Mouse (Mus musculus): Measurements from ENCODE around the gene Krtap14.

DNA sequence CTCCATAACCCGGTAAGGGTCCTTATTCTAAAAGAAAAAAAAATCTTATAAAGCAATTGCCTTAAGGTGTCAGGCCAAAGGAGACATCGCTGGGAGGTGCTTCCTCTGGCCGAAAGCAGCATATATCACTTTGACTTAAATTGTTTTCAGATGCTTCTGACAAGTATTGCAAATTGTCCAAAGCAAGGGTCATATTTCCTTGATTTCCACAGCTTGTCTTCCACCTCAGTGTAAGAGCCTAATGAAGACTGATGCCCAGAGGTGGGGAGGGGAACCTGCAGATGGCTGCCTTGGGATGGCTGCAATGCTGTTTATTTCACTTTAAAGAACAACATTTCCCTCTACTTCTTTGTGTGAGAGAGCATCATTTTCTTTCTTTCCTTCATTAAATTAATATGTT is 1.0 kb upstream of the Krtap14 start:
- TF ChIP-seq CTCF (conservative IDR thresholded peaks at IDR 0.05 in 1 of 2, IDR thresholded peaks at IDR 0.05 in 1 of 2; ENCODE audit: low read depth in 2 of 2, low read length in 2 of 2), result no peak
- TF ChIP-seq MXI1 (IDR thresholded peaks at IDR 0.05; ENCODE audit: low read depth, low read length), result no peak
- TF ChIP-seq RAD21 (IDR thresholded peaks at IDR 0.05; ENCODE audit: low read depth, low read length), result no peak
- TF ChIP-seq NRF1 (IDR thresholded peaks at IDR 0.05; ENCODE audit: low read depth, low read length), result no peak
- TF ChIP-seq TBP (conservative IDR thresholded peaks at IDR 0.05; ENCODE audit: low read depth, low read length), result no peak
- TF ChIP-seq EP300 (IDR thresholded peaks at IDR 0.05; ENCODE audit: low read length), result no peak
- no peak for TF ChIP-seq POLR2A (IDR thresholded peaks at IDR 0.05; ENCODE audit: low read depth, low read length)
- no peak for TF ChIP-seq HCFC1 (IDR thresholded peaks at IDR 0.05; ENCODE audit: low read depth, low read length)
- no peak for TF ChIP-seq RCOR1 (conservative IDR thresholded peaks at IDR 0.05; ENCODE audit: low read depth, low read length)
- no peak for TF ChIP-seq JUND (conservative IDR thresholded peaks at IDR 0.05; ENCODE audit: low read depth, low read length)
- TF ChIP-seq ZC3H11A (IDR thresholded peaks at IDR 0.05; ENCODE audit: low read depth, low read length), result no peak
- no peak for TF ChIP-seq USF2 (conservative IDR thresholded peaks at IDR 0.05; ENCODE audit: low read depth, low read length)
- TF ChIP-seq UBTF (IDR thresholded peaks at IDR 0.05; ENCODE audit: low read depth, low read length), result no peak
